Mouse (Mus musculus) intestine, postnatal 0 days (tissue): ENCODE measurements around the gene Mon2. TPM values are rescaled to one million over a fixed set of nuclear protein-coding genes. Genes with fewer than 3 reads are reported as not detected.

ENCODE experiments used
- ATAC-seq: fragments of 200-750 bp; cut with Nextera tagmentation; 2 replicates; pipeline ENCODE4 v1.8.0; 2017; ENCODE audit warnings: mild to moderate bottlenecking, moderate TSS enrichment, moderate library complexity
- H3K27ac ChIP-seq: fragments of 300-500 bp; sonication (generic); 2 replicates; pipeline ENCODE4 v1.5.1; 2014; ENCODE audit warnings: mild to moderate bottlenecking, low read depth, low read length, moderate library complexity
- H3K27me3 ChIP-seq: fragments of 300-500 bp; sonication (generic); replicated peaks from 2 replicates; pipeline ENCODE4 v1.6.1; 2014; ENCODE audit warnings: low read length, mixed read lengths; ENCODE audit not compliant: control insufficient read depth, insufficient read depth
- H3K36me3 ChIP-seq: fragments of 300-500 bp; sonication (generic); 2 replicates; pipeline ENCODE4 v1.6.1; 2014; ENCODE audit warnings: mild to moderate bottlenecking, moderate library complexity; ENCODE audit not compliant: control insufficient read depth, insufficient read depth
- H3K4me1 ChIP-seq: fragments of 300-500 bp; sonication (generic); replicated peaks from 2 replicates; pipeline ENCODE4 v1.6.1; 2014; ENCODE audit warnings: antibody characterized with exemption, low read length, mixed read lengths; ENCODE audit not compliant: control insufficient read depth, insufficient read depth
- H3K4me2 ChIP-seq: fragments of 300-500 bp; sonication (generic); replicated peaks from 2 replicates; pipeline ENCODE4 v1.6.1; 2014; ENCODE audit warnings: low read depth, mild to moderate bottlenecking, moderate library complexity
- H3K4me3 ChIP-seq: fragments of 300-500 bp; sonication (generic); 2 replicates; pipeline ENCODE4 v1.5.1; 2014; ENCODE audit warnings: low read depth, low read length
- H3K9ac ChIP-seq: fragments of 300-500 bp; sonication (generic); 2 replicates; pipeline ENCODE4 v1.6.1; 2014; ENCODE audit warnings: mild to moderate bottlenecking, low read depth, low read length
- H3K9me3 ChIP-seq: fragments of 300-500 bp; sonication (generic); 2 replicates; pipeline ENCODE4 v1.6.1; 2016; ENCODE audit warnings: mixed run types; ENCODE audit not compliant: control insufficient read depth
- CTCF ChIP-seq: sonication (generic); IDR thresholded peaks from 2 replicates; pipeline ENCODE4 v1.5.1; 2016; ENCODE audit warnings: low read depth, mild to moderate bottlenecking, control low read depth, antibody characterized with exemption, moderate library complexity
- WGBS: fragments of 180-500 bp; shearing (Covaris S2); extraction: QIAGEN DNeasy Blood & Tissue Kit; methylation state at CpG from one replicate; pipeline ENCODE4 v1.1.7; 2014; 5-methylcytosine and 5-hydroxymethylcytosine counted together
- polyA plus RNA-seq: library from polyadenylated mRNA; unstranded; fragments of >200 nt; fragmentation: Nextera tagmentation; extraction: Ambion mirVana; gene quantifications from 2 replicates; pipeline ENCODE4 v1.2.1, GENCODE M21; 2015

Gene Mon2
- polyA plus RNA-seq, 1 experiment from 2014 or later, result 16.4 TPM

GRCm38 (mm10) chr10:123091737-123092136, 15.4 kb upstream of the Mon2 start:
- Histone ChIP-seq H3K4me1 (no peaks in the 10 kb centered on the region), H3K36me3 (no peaks in the 10 kb centered on the region), H3K4me2 (no peak overlapping the region), H3K4me3 (no peak overlapping the region), H3K27ac (no peak overlapping the region), H3K9ac (no peak overlapping the region), H3K27me3 (no peaks in the 10 kb centered on the region), H3K9me3 (no peaks in the 10 kb centered on the region)
- ATAC-seq, result no peak
- TF ChIP-seq CTCF, result peak; percentile 85
- 33% methylated on average over 5 of the region's 5 CpGs for WGBS

GRCm38 (mm10) chr10:123089425-123089930, 13.2 kb upstream of the Mon2 start:
- H3K4me1 ChIP-seq, result peaks cover 4% of the 10 kb centered on the region; the same call in 1 of the 2 replicates
- peak; percentile 99 for ATAC-seq
- H3K27ac ChIP-seq, result no peak overlapping the region
- no peak overlapping the region for H3K9ac ChIP-seq
- no peaks in the 10 kb centered on the region for H3K27me3 ChIP-seq
- H3K4me3 ChIP-seq, result no peak overlapping the region
- no peaks in the 10 kb centered on the region for H3K9me3 ChIP-seq
- WGBS, result 43% methylated on average over 12 of the region's 12 CpGs
- no peaks in the 10 kb centered on the region for H3K36me3 ChIP-seq
- TF ChIP-seq CTCF, result no peak
- peak overlapping the region; percentile 48 for H3K4me2 ChIP-seq

- Histone ChIP-seq H3K27me3 (no peaks in the 10 kb centered on the region), H3K27ac (no peak overlapping the region), H3K4me1 (peaks cover 4% of the 10 kb centered on the region; the same call in 1 of the 2 replicates), H3K9me3 (no peaks in the 10 kb centered on the region), H3K4me2 (no peak overlapping the region), H3K4me3 (no peak overlapping the region), H3K9ac (no peak overlapping the region), H3K36me3 (no peaks in the 10 kb centered on the region)
- ATAC-seq, result no peak
- TF ChIP-seq CTCF, result no peak
- WGBS, result 70% methylated on average over 2 of the region's 2 CpGs
These were observed 10.5 kb upstream of the Mon2 start for GRCm38 (mm10) chr10:123086847-123087246.

GRCm38 (mm10) chr10:123084900-123085641, 8.8 kb upstream of the Mon2 start:
- H3K9me3 ChIP-seq, result no peaks in the 10 kb centered on the region
- no peak overlapping the region for H3K27ac ChIP-seq
- H3K36me3 ChIP-seq, result no peaks in the 10 kb centered on the region
- H3K4me3 ChIP-seq, result no peak overlapping the region
- H3K9ac ChIP-seq, result no peak overlapping the region
- H3K27me3 ChIP-seq, result no peaks in the 10 kb centered on the region
- no peak for TF ChIP-seq CTCF
- 23% methylated on average over 10 of the region's 10 CpGs for whole genome bisulfite sequencing
- H3K4me2 ChIP-seq, result no peak overlapping the region
- H3K4me1 ChIP-seq, result peaks cover 4% of the 10 kb centered on the region; the same call in 1 of the 2 replicates
- no peak for ATAC-seq

- no peaks in the 10 kb centered on the region for H3K9me3 ChIP-seq
- no peak for ATAC-seq
- H3K36me3 ChIP-seq, result no peaks in the 10 kb centered on the region
- H3K4me1 ChIP-seq, result peaks cover 4% of the 10 kb centered on the region; the same call in 1 of the 2 replicates
- no peaks in the 10 kb centered on the region for H3K27me3 ChIP-seq
- no peak overlapping the region for H3K4me2 ChIP-seq
- H3K4me3 ChIP-seq, result no peak overlapping the region
- H3K27ac ChIP-seq, result no peak overlapping the region
- WGBS, result 72% methylated on average over 9 of the region's 9 CpGs
- H3K9ac ChIP-seq, result no peak overlapping the region
- TF ChIP-seq CTCF, result no peak
These were observed 8.0 kb upstream of the Mon2 start for GRCm38 (mm10) chr10:123084307-123084706.

- H3K9ac ChIP-seq, result peak overlapping the region; percentile 98
- no peaks in the 10 kb centered on the region for H3K27me3 ChIP-seq
- ATAC-seq, result peak; percentile 58
- H3K9me3 ChIP-seq, result no peaks in the 10 kb centered on the region
- 0 out of 2 replicates have a peak, but pooled peaks cover 4% of the 10 kb centered on the region for H3K36me3 ChIP-seq
- no peaks in the 10 kb centered on the region; the same call in 1 of the 2 replicates for H3K4me1 ChIP-seq
- peak overlapping the region; percentile 81 for H3K4me2 ChIP-seq
- peak overlapping the region; percentile 96 for H3K27ac ChIP-seq
- TF ChIP-seq CTCF, result no peak
- under 1% methylated on average over 36 of the region's 48 CpGs for WGBS
- H3K4me3 ChIP-seq, result peak overlapping the region; percentile 89
These were observed 508 bp downstream of the Mon2 start for GRCm38 (mm10) chr10:123075751-123076242.
